Mouse (Mus musculus) hindbrain, embryonic 16.5 days (tissue): ENCODE results near the gene Bsn. TPM values are rescaled to one million over a fixed set of nuclear protein-coding genes. Genes with fewer than 3 reads are reported as not detected.
A peak's percentile ranks its signal among the peaks of the same experiment; 100 is the strongest.

Experiments used
- ATAC-seq: fragments of 200-750 bp; cut with Nextera tagmentation; 2 replicates; pipeline ENCODE4 v1.8.0; 2017; ENCODE audit warnings: moderate TSS enrichment, moderate library complexity
- H3K27ac ChIP-seq: fragments of 300-500 bp; sonication (generic); 2 replicates; pipeline ENCODE4 v1.5.1; 2014; ENCODE audit warnings: low read depth, mild to moderate bottlenecking, control low read depth, low read length, moderate library complexity
- H3K27me3 ChIP-seq: fragments of 300-500 bp; sonication (generic); replicated peaks from 2 replicates; pipeline ENCODE4 v1.6.1; 2014; ENCODE audit warnings: low read length; ENCODE audit not compliant: control insufficient read depth, insufficient read depth
- H3K36me3 ChIP-seq: fragments of 300-500 bp; sonication (generic); 2 replicates; pipeline ENCODE4 v1.6.1; 2014; ENCODE audit warnings: mild to moderate bottlenecking, low read length, moderate library complexity, mixed read lengths; ENCODE audit not compliant: control insufficient read depth, insufficient read depth
- H3K4me1 ChIP-seq: fragments of 300-500 bp; sonication (generic); 2 replicates; pipeline ENCODE4 v1.6.1; 2014; ENCODE audit warnings: low read depth, low read length; ENCODE audit not compliant: control insufficient read depth, insufficient read depth
- H3K4me2 ChIP-seq: fragments of 300-500 bp; sonication (generic); 2 replicates; pipeline ENCODE4 v1.6.1; 2014; ENCODE audit warnings: mild to moderate bottlenecking, low read length, control low read depth, moderate library complexity
- H3K4me3 ChIP-seq: fragments of 300-500 bp; sonication (generic); 2 replicates; pipeline ENCODE4 v1.5.1; 2014; ENCODE audit warnings: mild to moderate bottlenecking, low read length, control low read depth, moderate library complexity
- H3K9ac ChIP-seq: fragments of 300-500 bp; sonication (generic); 2 replicates; pipeline ENCODE4 v1.6.1; 2014; ENCODE audit warnings: low read depth, mild to moderate bottlenecking, control low read depth, low read length, moderate library complexity
- H3K9me3 ChIP-seq: fragments of 300-500 bp; sonication (generic); 2 replicates; pipeline ENCODE4 v1.6.1; 2014; ENCODE audit warnings: mild to moderate bottlenecking, low read length, moderate library complexity; ENCODE audit not compliant: control insufficient read depth
- WGBS: fragments of 180-500 bp; shearing (Covaris S2); extraction: QIAGEN DNeasy Blood & Tissue Kit; methylation state at CpG from one replicate; pipeline ENCODE4 v1.1.7; 2014; 5-methylcytosine and 5-hydroxymethylcytosine counted together
- polyA plus RNA-seq: library from polyadenylated mRNA; unstranded; fragments of >200 nt; fragmentation: Nextera tagmentation; extraction: Ambion mirVana; gene quantifications from 2 replicates; pipeline ENCODE4 v1.2.1, GENCODE M21; 2015

Bsn gene
- polyA plus RNA-seq, 1 experiment from 2014 or later: 9.5 TPM

GRCm38 (mm10) chr9:108146451-108146850 is 43.7 kb downstream of the Bsn start:
- Histone ChIP-seq H3K4me3 (no peak overlapping the region), H3K27me3 (no peaks in the 10 kb centered on the region), H3K4me2 (no peak overlapping the region), H3K9ac (no peak overlapping the region), H3K4me1 (peaks cover 4% of the 10 kb centered on the region; the same call in 1 of the 2 replicates), H3K27ac (no peak overlapping the region), H3K36me3 (no peaks in the 10 kb centered on the region), H3K9me3 (no peaks in the 10 kb centered on the region)
- no peak for ATAC-seq
- WGBS: 76% methylated on average over 4 of the region's 4 CpGs

DNA sequence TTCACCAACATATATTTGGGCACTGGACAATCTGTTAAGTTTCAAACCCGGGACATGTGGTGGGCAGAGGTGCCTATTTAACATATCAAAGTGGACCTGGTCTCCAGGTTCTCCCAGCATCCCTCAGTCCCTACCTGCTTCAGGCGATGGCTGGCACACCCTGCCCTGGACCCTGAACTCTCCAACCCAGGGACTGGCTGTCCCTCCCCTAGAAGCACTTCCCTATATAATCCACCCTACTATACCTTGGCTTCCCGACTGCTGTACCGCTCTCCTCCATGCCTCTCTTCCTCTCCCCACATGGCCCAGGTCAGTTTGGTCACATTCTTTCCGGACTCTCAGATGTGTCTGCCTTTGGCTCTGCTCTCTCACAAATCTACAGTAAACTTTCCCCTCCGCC is 44.4 kb downstream of the Bsn start:
- H3K36me3 ChIP-seq: no peaks in the 10 kb centered on the region
- no peaks in the 10 kb centered on the region for H3K27me3 ChIP-seq
- no peak overlapping the region for H3K27ac ChIP-seq
- WGBS: 77% methylated on average over 6 of the region's 6 CpGs
- no peak overlapping the region for H3K4me2 ChIP-seq
- no peak overlapping the region for H3K4me3 ChIP-seq
- H3K9me3 ChIP-seq: no peaks in the 10 kb centered on the region
- H3K4me1 ChIP-seq: peaks cover 4% of the 10 kb centered on the region; the same call in 1 of the 2 replicates
- ATAC-seq: no peak
- H3K9ac ChIP-seq: no peak overlapping the region

- no peaks in the 10 kb centered on the region for H3K36me3 ChIP-seq
- no peak overlapping the region for H3K4me2 ChIP-seq
- no peaks in the 10 kb centered on the region for H3K9me3 ChIP-seq
- H3K27ac ChIP-seq: no peak overlapping the region
- H3K4me3 ChIP-seq: no peak overlapping the region
- no peak for ATAC-seq
- H3K4me1 ChIP-seq: peaks cover 4% of the 10 kb centered on the region; the same call in 1 of the 2 replicates
- WGBS: 88% methylated on average over 17 of the region's 17 CpGs
- no peaks in the 10 kb centered on the region for H3K27me3 ChIP-seq
- no peak overlapping the region for H3K9ac ChIP-seq
Observed at GRCm38 (mm10) chr9:108144371-108145270, 45.6 kb downstream of the Bsn start.

DNA sequence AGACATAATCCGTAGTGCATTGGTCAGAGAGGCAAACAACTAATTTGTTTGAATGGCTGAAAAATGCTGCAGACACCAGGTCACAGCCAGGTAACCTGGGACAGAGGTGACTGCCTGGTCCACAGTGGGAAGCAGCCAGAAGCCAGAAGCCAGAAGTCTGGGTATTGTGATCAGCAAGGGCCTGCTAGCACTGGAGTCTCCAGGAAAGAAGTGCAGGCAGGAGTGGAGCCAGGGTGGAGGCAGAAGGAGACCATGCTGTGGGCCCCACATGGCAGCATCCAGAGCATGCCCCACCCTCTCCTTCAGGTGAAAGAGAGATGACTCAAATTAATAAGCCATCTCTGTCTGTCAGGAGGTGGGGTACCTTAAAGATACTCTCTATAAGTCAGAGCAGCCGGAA is 46.7 kb downstream of the Bsn start:
- H3K4me1 ChIP-seq: peaks cover 4% of the 10 kb centered on the region; the same call in 1 of the 2 replicates
- H3K36me3 ChIP-seq: peaks cover 6% of the 10 kb centered on the region
- no peak overlapping the region for H3K4me3 ChIP-seq
- H3K27ac ChIP-seq: no peak overlapping the region
- H3K9ac ChIP-seq: no peak overlapping the region
- ATAC-seq: no peak
- WGBS: 87% methylated on average over 2 of the region's 2 CpGs
- no peaks in the 10 kb centered on the region for H3K9me3 ChIP-seq
- H3K4me2 ChIP-seq: no peak overlapping the region
- no peaks in the 10 kb centered on the region for H3K27me3 ChIP-seq

DNA sequence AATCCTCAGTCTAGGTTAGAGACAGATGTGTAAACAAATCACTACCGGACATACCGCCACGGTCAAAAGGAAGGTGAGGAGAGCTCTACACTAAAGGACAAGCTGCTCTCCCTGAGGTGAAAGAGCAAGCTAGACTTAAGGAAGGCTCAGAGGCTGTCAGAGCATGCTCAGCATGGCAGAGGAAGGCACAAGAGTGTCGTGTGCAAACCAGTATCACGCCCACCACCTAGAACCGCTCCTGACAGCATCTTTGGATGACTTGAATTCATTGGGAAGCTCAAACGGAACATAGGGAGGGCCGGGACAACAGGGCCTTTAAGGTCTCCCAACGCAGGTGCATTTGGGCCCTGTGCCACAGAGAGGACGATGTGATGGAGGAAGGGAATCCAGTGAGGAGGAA is 48.8 kb downstream of the Bsn start:
- Histone ChIP-seq H3K36me3 (peaks cover 8% of the 10 kb centered on the region), H3K27me3 (no peaks in the 10 kb centered on the region), H3K4me3 (no peak overlapping the region), H3K9me3 (no peaks in the 10 kb centered on the region), H3K27ac (no peak overlapping the region), H3K4me2 (no peak overlapping the region), H3K9ac (no peak overlapping the region), H3K4me1 (no peaks in the 10 kb centered on the region)
- 88% methylated on average over 10 of the region's 10 CpGs for whole genome bisulfite sequencing
- ATAC-seq: no peak

- H3K9ac ChIP-seq: no peak overlapping the region
- no peak overlapping the region for H3K4me2 ChIP-seq
- no peaks in the 10 kb centered on the region for H3K9me3 ChIP-seq
- no peak overlapping the region for H3K4me3 ChIP-seq
- no peaks in the 10 kb centered on the region for H3K27me3 ChIP-seq
- no peaks in the 10 kb centered on the region for H3K4me1 ChIP-seq
- 77% methylated on average over 7 of the region's 7 CpGs for WGBS
- H3K27ac ChIP-seq: no peak overlapping the region
- peaks cover 8% of the 10 kb centered on the region for H3K36me3 ChIP-seq
- ATAC-seq: no peak
Observed at GRCm38 (mm10) chr9:108139963-108140695, 50.1 kb downstream of the Bsn start.

- Histone ChIP-seq H3K4me2 (no peak overlapping the region), H3K4me1 (no peaks in the 10 kb centered on the region), H3K4me3 (no peak overlapping the region), H3K9me3 (no peaks in the 10 kb centered on the region), H3K27me3 (no peaks in the 10 kb centered on the region), H3K9ac (no peak overlapping the region), H3K36me3 (peaks cover 8% of the 10 kb centered on the region), H3K27ac (no peak overlapping the region)
- 81% methylated on average over 17 of the region's 17 CpGs for WGBS
- 0 out of 2 replicates have a peak, but pooled peaks have one; percentile 58 for ATAC-seq
Observed at GRCm38 (mm10) chr9:108139169-108139962, 50.8 kb downstream of the Bsn start.

DNA sequence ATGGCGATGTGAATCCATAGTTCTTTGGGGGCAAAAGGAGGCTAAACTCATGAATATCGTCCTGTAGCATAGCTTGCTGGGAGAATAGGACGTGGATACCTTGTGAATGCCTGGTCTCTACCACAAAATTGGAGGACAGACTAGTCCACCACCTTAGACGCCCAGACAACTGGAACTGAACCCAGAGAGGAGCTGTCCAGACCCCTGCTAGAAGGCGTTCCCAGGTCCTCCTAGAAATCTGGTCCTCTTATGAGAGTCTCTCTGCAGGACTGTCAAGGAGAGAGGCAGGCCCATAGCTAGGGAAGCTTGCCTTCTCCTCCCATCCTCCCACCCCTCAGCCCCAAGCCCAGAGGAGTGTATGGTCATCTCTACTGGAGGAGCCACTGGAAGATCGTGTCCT is 52.1 kb downstream of the Bsn start:
- Histone ChIP-seq H3K36me3 (peaks cover 8% of the 10 kb centered on the region), H3K4me1 (no peaks in the 10 kb centered on the region), H3K4me3 (no peak overlapping the region), H3K27ac (no peak overlapping the region), H3K9ac (no peak overlapping the region), H3K9me3 (no peaks in the 10 kb centered on the region), H3K4me2 (no peak overlapping the region), H3K27me3 (no peaks in the 10 kb centered on the region)
- ATAC-seq: no peak
- 80% methylated on average over 6 of the region's 6 CpGs for WGBS
